ENCODE assay signal across 8 mouse cellular contexts in genomic region chr5:139907714-139908242, GRCm38 (mm10). TPM values are rescaled to one million over a fixed set of nuclear protein-coding genes. Genes with fewer than 3 reads are reported as not detected.
A peak's percentile ranks its signal among the peaks of the same experiment; 100 is the strongest.
DNase-seq lines count a peak whose midpoint lies in the region; ATAC-seq lines count a peak whose summit lies in the region.

Elfn1 (plus strand) TSS chr5:139907943.

- H3K9ac ChIP-seq in heart, embryonic 12.5 days = peak within 1 kb of the TSS; percentile 60
- peak within 1 kb of the TSS; percentile 64 for H3K9ac ChIP-seq in heart, embryonic 14.5 days (ENCODE audit: low read length)

- no peak for DNase-seq in heart, adult 8-10 months (ENCODE audit: low spot score)
- DNase-seq in T-cell, adult 2 months (ENCODE audit: low spot score) = peak; percentile 14
- no peak for DNase-seq in left cerebral cortex, postnatal 14 days (ENCODE audit: low spot score in 2 of 2)
- DNase-seq in midbrain, embryonic 10.5 days (ENCODE audit: low spot score) = no peak
- no peak for DNase-seq in spleen, adult 12 weeks (ENCODE audit: low spot score)

- H3K4me2 ChIP-seq in heart, embryonic 12.5 days = peak within 1 kb of the TSS; percentile 92
- peak within 1 kb of the TSS; percentile 99 for H3K4me2 ChIP-seq in heart, embryonic 14.5 days (ENCODE audit: low read length)

- no peaks in the 10 kb centered on the region for H3K36me3 ChIP-seq in heart, embryonic 12.5 days
- no peaks in the 10 kb centered on the region for H3K36me3 ChIP-seq in heart, embryonic 14.5 days (ENCODE audit: control insufficient read depth, insufficient read depth, low read length)
- no peaks in the 10 kb centered on the region for H3K36me3 ChIP-seq in midbrain, embryonic 10.5 days

- peaks cover 100% of the 10 kb centered on the region for H3K27me3 ChIP-seq in heart, embryonic 12.5 days (replicated peaks)
- peaks cover 93% of the 10 kb centered on the region for H3K27me3 ChIP-seq in heart, embryonic 14.5 days (ENCODE audit: control insufficient read depth, insufficient read depth, low read length)
- H3K27me3 ChIP-seq in midbrain, embryonic 10.5 days (ENCODE audit: low read depth, poor library complexity, severe bottlenecking) = peaks cover 88% of the 10 kb centered on the region

- no peak within 1 kb of the TSS for H3K27ac ChIP-seq in heart, embryonic 12.5 days (ENCODE audit: poor library complexity, severe bottlenecking)
- no peak within 1 kb of the TSS for H3K27ac ChIP-seq in heart, embryonic 14.5 days (replicated peaks in 1 of 2; ENCODE audit: control insufficient read depth in 1 of 2, insufficient read depth in 1 of 2, low read depth in 2 of 2, low read length in 2 of 2)
- peak within 1 kb of the TSS; percentile 78 for H3K27ac ChIP-seq in midbrain, embryonic 10.5 days (replicated peaks)

- no peaks in the 10 kb centered on the region for H3K9me3 ChIP-seq in heart, embryonic 12.5 days (replicated peaks)
- H3K9me3 ChIP-seq in heart, embryonic 14.5 days (ENCODE audit: control insufficient read depth, low read length) = no peaks in the 10 kb centered on the region
- H3K9me3 ChIP-seq in midbrain, embryonic 10.5 days (replicated peaks) = no peaks in the 10 kb centered on the region

- H3K4me3 ChIP-seq in heart, embryonic 12.5 days = peak within 1 kb of the TSS; percentile 58
- H3K4me3 ChIP-seq in heart, embryonic 14.5 days (ENCODE audit: control insufficient read depth in 1 of 2, insufficient read depth in 1 of 2, low read depth in 1 of 2, low read length in 2 of 2) = peak within 1 kb of the TSS; percentile 51 to 67
- H3K4me3 ChIP-seq in midbrain, embryonic 10.5 days = peak within 1 kb of the TSS; percentile 77

- ATAC-seq in heart, embryonic 12.5 days (ENCODE audit: insufficient number of reproducible peaks, low FRiP score) = no peak; the same call in 1 of the 2 replicates
- no peak for ATAC-seq in heart, embryonic 14.5 days (ENCODE audit: insufficient number of reproducible peaks, insufficient read depth, low FRiP score, low read depth)
- no peak for ATAC-seq in frontal cortex, adult (ENCODE audit: low TSS enrichment)

- peaks cover 40% of the 10 kb centered on the region for H3K4me1 ChIP-seq in heart, embryonic 12.5 days (replicated peaks)
- H3K4me1 ChIP-seq in heart, embryonic 14.5 days (ENCODE audit: control insufficient read depth in 2 of 2, insufficient read depth in 2 of 2, low read length in 2 of 2) = peaks cover 3 to 28% of the 10 kb centered on the region in 2 experiments; a peak in 3 of 4 replicates
- H3K4me1 ChIP-seq in midbrain, embryonic 10.5 days = peaks cover 60% of the 10 kb centered on the region

- under 1% methylated on average over 33 of the region's 33 CpGs for WGBS in heart, embryonic 12.5 days
- WGBS in heart, embryonic 14.5 days = under 1% methylated on average over 30 of the region's 33 CpGs
- under 1% methylated on average over 33 of the region's 33 CpGs for WGBS in midbrain, embryonic 10.5 days

- intact Hi-C loops in left cerebral cortex, postnatal 14 days (cut with DNase I) = loop anchor here (5.0 to 10.0 kb wide), 4 partner anchors 130 to 380 kb away; no protein-coding TSS in a partner anchor

RNA-seq across cellular contexts. Expression of gene Elfn1, which starts in this region (rescaled TPM):
- 0.05 and 0.22 TPM in 2 replicates for polyA plus RNA-seq in heart, embryonic 12.5 days (2016; fragmentation: Nextera tagmentation; extraction: Ambion mirVana)
- total RNA-seq in heart, adult 8-10 months (2022) = under 1 TPM in 3 of 4 experiments, not detected in 1; 0.13 to 0.43 (median 0.41) TPM
- polyA plus RNA-seq in heart, embryonic 14.5 days (2014; fragmentation: Nextera tagmentation; extraction: Ambion mirVana) = 0.07 TPM in 1 of 2 replicates, not detected in the other
- 10 to 100 TPM; 38.6 to 41.7 TPM for total RNA-seq in left cerebral cortex, postnatal 14 days (2021)
- polyA plus RNA-seq in midbrain, embryonic 10.5 days (2016; fragmentation: Nextera tagmentation; extraction: Ambion mirVana) = 0.14 and 0.48 TPM in 2 replicates

Comparison
In these comparisons a context has a peak if more than half of its experiments do, and no peak if none do; other contexts are left out.
1. RNA of gene Elfn1 (total RNA-seq): 38.6 to 41.7 TPM in left cerebral cortex, postnatal 14 days; 0.13 to 0.43 TPM in heart, adult 8-10 months; every median in the first group is over 10 times any median in the second.
2. Peak in every context shown above with its lines, with median percentiles within 50 percentile points of each other: H3K4me3 ChIP-seq.